Mouse (Mus musculus) cerebellum, adult 2 months (tissue): ENCODE measurements around the gene Zbtb3.

Source experiments
- CTCF ChIP-seq: fragments of 200-500 bp; IDR thresholded peaks from 2 replicates; pipeline ENCODE4 v1.5.1; 2011; ENCODE audit warnings: low read depth, mild to moderate bottlenecking, control low read depth, low read length, moderate library complexity, borderline replicate concordance; ENCODE audit not compliant: insufficient read depth
- POLR2A ChIP-seq: fragments of 200-500 bp; IDR thresholded peaks from 2 replicates; pipeline ENCODE4 v1.6.1; 2011; ENCODE audit warnings: low read length, control low read depth, borderline replicate concordance; ENCODE audit not compliant: insufficient read depth

DNA sequence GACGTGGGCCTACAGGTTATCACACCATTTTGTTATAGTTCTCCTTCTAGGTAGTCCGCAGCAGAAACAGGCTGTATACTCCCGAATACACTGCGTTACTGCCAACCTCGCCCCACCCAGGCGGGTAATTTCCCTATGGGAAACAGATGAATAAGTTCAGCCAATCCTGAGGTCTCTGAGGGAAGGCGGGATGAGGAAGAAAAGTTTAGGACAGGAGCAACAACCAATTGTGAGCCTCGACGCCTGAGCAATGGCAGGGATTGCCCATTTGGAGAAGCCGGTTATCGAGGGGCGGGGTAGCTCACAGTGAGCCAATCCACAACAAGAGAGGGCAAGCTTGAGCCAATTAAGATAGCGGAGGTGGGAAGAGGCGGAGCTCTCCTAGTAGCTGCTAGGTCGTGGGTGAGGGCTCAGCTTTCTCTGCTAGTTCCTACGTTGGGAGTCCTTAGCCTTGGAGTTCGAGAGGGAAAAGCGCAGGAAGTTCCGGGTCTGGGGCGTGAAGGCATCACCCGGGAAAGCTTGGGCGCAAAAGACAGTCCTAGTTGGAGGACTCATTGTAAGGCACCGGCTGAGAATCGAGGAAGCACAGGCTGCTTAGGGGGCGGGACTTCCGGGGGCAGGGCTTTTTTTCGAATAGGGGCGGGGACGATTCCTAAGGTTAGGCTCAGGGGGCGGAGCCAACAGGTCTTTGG lies at the start of gene Zbtb3:
- TF ChIP-seq POLR2A (peak; percentile 69; the same call in 1 of the 2 replicates), CTCF (no peak)
